Mouse (Mus musculus) thymus, adult 2 months (tissue): Measurements from ENCODE around the gene Fgfr2. TPM values are rescaled to one million over a fixed set of nuclear protein-coding genes. Genes with fewer than 3 reads are reported as not detected.

Experiments
- DNase-seq: peaks from one replicate; pipeline ENCODE4 v3.0.0; 2021
- H3K27ac ChIP-seq: fragments of 200-500 bp; 2 replicates; pipeline ENCODE4 v1.5.1; 2012; ENCODE audit warnings: low read length, control low read depth; ENCODE audit not compliant: control insufficient read depth, insufficient read depth
- H3K27me3 ChIP-seq: fragments of 200-500 bp; 2 replicates; pipeline ENCODE4 v1.6.1; 2012; ENCODE audit warnings: mild to moderate bottlenecking, low read length, moderate library complexity, mixed read lengths; ENCODE audit not compliant: control insufficient read depth, insufficient read depth
- H3K36me3 ChIP-seq: fragments of 200-500 bp; 2 replicates; pipeline ENCODE4 v1.6.1; 2012; ENCODE audit warnings: mild to moderate bottlenecking, low read length, moderate library complexity; ENCODE audit not compliant: control insufficient read depth, insufficient read depth
- H3K4me1 ChIP-seq: fragments of 200-500 bp; replicated peaks from 2 replicates; pipeline ENCODE4 v1.6.1; 2012; ENCODE audit warnings: low read length; ENCODE audit not compliant: control insufficient read depth, insufficient read depth
- H3K4me3 ChIP-seq: fragments of 200-500 bp; 2 replicates; pipeline ENCODE4 v1.5.1; 2012; ENCODE audit warnings: mild to moderate bottlenecking, low read length, control low read depth, moderate library complexity; ENCODE audit not compliant: control insufficient read depth, insufficient read depth
- CTCF ChIP-seq: fragments of 200-500 bp; IDR thresholded peaks from 2 replicates; pipeline ENCODE4 v1.5.1; 2012; ENCODE audit warnings: mild to moderate bottlenecking, control low read depth, low read length, moderate library complexity, borderline replicate concordance; ENCODE audit not compliant: control insufficient read depth, poor library complexity, insufficient read depth; ENCODE audit errors: extremely low read depth
- POLR2A ChIP-seq: fragments of 200-500 bp; IDR thresholded peaks from 2 replicates; pipeline ENCODE4 v1.6.1; 2012; ENCODE audit warnings: mild to moderate bottlenecking, low read length, control low read depth, moderate library complexity; ENCODE audit not compliant: control insufficient read depth, poor library complexity, insufficient read depth; ENCODE audit errors: extremely low read depth
- whole genome bisulfite sequencing: fragments of 180-500 bp; shearing (Covaris S2); methylation state at CpG from one replicate; pipeline ENCODE4 v1.1.7; 2018; 5-methylcytosine and 5-hydroxymethylcytosine counted together
- polyA plus RNA-seq: library from polyadenylated mRNA; depleted of rRNA; stranded (reverse); fragments of >200 nt; gene quantifications from 2 replicates; pipeline ENCODE4 v1.2.3, GENCODE M21; 2012

Gene Fgfr2
- polyA plus RNA-seq, 1 experiment: 12.1 TPM

DNA sequence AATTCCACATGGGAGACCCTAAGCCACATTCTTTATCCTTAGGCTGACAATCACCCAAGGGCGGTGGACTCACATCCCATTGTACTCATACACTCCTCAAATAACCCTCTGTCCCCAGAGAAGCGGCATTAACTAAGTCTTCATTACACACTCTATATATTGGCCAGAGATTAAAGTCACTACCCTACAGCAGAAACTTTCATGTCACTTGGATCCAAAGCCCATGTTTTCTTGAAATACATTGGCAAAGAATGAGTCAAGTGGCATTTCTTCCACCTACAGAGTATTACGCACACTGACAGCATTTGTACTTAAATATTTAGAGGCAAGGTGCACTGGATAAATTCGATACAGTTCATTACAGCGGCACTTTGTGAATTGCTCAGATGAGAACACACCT, 850.2 kb downstream of the Fgfr2 start:
- Histone ChIP-seq H3K36me3 (no peaks in the 10 kb centered on the region), H3K4me1 (no peaks in the 10 kb centered on the region), H3K27ac (no peak overlapping the region), H3K27me3 (no peaks in the 10 kb centered on the region), H3K4me3 (no peak overlapping the region)
- 99% methylated on average over 5 of the region's 5 CpGs for WGBS
- no peak for DNase-seq
- no peak for TF ChIP-seq CTCF
- TF ChIP-seq POLR2A: no peak

DNA sequence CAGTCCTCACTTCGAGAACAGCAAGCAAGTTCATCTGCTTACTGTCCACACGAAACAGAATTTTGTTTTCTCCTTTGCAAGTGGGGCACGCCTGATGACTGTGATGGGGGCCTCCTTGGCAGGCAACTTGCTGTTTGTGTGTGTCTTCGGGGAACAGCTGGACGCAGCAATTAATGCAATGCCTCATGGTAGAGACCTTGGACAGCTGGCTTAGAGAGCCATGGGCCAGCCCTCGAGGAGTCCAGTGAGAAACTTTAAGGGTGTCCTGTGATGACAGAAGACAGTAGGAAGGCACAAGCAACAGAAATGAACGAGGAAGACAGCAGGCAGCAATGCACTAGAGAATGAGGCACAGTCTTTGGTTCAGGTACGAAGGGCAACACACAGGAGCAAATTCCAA, 852.8 kb downstream of the Fgfr2 start:
- no peaks in the 10 kb centered on the region for H3K27me3 ChIP-seq
- no peak overlapping the region for H3K27ac ChIP-seq
- TF ChIP-seq CTCF (no peak), POLR2A (no peak)
- H3K4me3 ChIP-seq: no peak overlapping the region
- H3K36me3 ChIP-seq: no peaks in the 10 kb centered on the region
- no peak for DNase-seq
- WGBS: 94% methylated on average over 8 of the region's 8 CpGs
- H3K4me1 ChIP-seq: no peaks in the 10 kb centered on the region

DNA sequence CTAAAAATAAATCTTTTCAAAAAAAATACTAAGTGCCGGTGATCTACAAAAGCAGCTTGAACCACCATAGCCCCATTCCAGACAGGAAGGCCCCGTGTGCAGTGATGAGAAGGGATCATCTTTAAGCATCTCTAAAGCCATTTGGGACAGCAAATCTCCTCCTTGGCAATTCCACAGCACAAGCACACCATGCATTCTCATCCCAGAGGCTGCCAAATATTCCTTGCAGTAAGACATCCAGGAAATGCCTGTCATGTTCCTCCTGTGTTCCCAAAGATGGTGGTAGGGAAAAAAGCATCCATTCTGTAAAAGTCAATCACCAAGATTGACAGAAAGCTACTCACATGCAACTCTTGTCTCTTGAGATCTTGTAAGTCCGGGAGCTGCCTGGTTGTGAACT, 853.5 kb downstream of the Fgfr2 start:
- H3K27me3 ChIP-seq: no peaks in the 10 kb centered on the region
- H3K27ac ChIP-seq: no peak overlapping the region
- 97% methylated on average over 3 of the region's 3 CpGs for WGBS
- no peak for TF ChIP-seq POLR2A
- no peak for TF ChIP-seq CTCF
- H3K4me3 ChIP-seq: no peak overlapping the region
- no peaks in the 10 kb centered on the region for H3K4me1 ChIP-seq
- DNase-seq: no peak
- H3K36me3 ChIP-seq: no peaks in the 10 kb centered on the region

GRCm38 (mm10) chr7:132267721-132268498, 855.2 kb downstream of the Fgfr2 start:
- H3K36me3 ChIP-seq: no peaks in the 10 kb centered on the region
- 94% methylated on average over 4 of the region's 4 CpGs for whole genome bisulfite sequencing
- no peaks in the 10 kb centered on the region for H3K4me1 ChIP-seq
- no peak overlapping the region for H3K27ac ChIP-seq
- no peak overlapping the region for H3K4me3 ChIP-seq
- TF ChIP-seq POLR2A (no peak), CTCF (no peak)
- no peak for DNase-seq
- no peaks in the 10 kb centered on the region for H3K27me3 ChIP-seq

DNA sequence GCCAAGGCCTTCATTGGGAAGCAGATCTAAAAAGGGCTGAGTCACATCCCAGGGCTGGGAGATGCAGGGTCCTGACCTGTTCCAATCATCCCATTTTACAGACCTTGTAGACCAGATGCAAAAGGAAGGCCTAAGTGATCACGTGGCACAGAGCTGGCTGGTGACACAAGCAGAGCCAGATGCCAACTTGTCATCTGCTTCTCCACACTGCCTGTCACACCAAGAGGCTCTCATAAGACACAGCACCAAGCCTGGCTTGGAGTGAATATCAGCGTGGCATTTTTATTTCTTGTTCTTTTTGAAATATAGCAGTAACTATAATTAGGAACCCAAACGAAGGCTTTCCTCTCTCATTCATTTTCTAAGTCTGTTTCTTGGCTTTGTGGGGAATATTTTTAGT, 858.4 kb downstream of the Fgfr2 start:
- H3K36me3 ChIP-seq: no peaks in the 10 kb centered on the region
- no peak overlapping the region for H3K4me3 ChIP-seq
- H3K27me3 ChIP-seq: no peaks in the 10 kb centered on the region
- no peak overlapping the region for H3K27ac ChIP-seq
- DNase-seq: no peak
- H3K4me1 ChIP-seq: no peaks in the 10 kb centered on the region
- TF ChIP-seq POLR2A (no peak), CTCF (no peak)
- WGBS: 90% methylated on average over 3 of the region's 3 CpGs

- Histone ChIP-seq H3K4me1 (no peaks in the 10 kb centered on the region), H3K27ac (no peak overlapping the region), H3K36me3 (no peaks in the 10 kb centered on the region), H3K27me3 (no peaks in the 10 kb centered on the region), H3K4me3 (no peak overlapping the region)
- TF ChIP-seq POLR2A (no peak), CTCF (no peak)
- 97% methylated on average over 6 of the region's 6 CpGs for WGBS
- DNase-seq: no peak
Observed at GRCm38 (mm10) chr7:132263186-132263585, 860.0 kb downstream of the Fgfr2 start.
